Mouse (Mus musculus) urinary bladder, postnatal 36 days (tissue): ENCODE measurements around the gene Dhdds.
A peak's percentile ranks its signal among the peaks of the same experiment; 100 is the strongest.

ENCODE experiments used
- DNase-seq, 2 experiments: peaks; one replicate each; pipeline ENCODE4 v3.0.0; 2022; ENCODE audit warnings: low spot score in 2 of 2, mixed read lengths in 1 of 2

Gene Dhdds

DNA sequence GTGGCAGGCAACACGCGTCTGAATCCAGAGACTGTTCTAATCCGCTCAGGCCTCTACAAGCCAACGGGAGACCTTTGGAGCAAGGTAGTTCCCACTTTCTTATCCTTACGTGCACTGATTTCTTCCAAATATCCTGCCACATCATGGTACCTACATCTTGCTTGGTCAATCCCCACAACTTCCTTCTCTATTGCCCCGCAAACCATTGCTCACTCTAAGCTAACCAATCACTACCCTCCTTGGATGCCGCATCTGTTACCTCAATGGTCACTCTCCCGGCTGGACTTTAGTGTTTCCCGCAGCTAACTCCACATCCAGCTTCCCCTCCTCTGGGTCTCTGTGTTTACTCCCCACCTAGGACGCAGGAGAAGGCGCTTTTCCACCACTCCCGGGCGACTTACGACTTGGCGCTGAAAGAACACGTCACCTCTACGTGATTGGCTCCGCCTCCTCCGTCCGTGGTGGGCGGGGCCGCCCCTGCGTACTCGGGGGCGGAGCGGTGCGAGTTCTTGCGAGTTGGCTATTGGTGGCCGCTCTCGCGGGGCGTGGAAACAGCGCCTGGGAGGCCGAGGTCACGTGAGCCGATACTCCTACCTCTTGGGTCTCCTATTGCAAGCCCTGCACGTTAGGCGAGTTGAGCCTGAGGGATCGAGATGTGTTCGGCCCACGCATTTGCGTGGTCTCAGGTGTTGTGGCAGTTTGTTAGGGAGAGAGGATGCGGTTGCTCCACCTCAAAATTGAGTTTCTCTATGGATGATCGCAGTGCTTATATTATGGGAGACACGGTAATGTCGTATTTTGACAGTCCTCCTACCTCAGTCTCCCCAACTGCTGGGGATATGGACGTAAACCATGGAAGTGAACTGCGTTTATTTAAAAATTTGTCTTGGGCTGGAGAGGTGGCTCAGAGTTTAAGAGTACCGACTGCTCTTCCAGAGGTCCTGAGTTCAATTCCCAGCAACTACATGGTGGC lies at the start of gene Dhdds:
Dhdds (minus strand) TSS at position 453 of the 973 bp plus-strand sequence.
- peak; percentile 92 to 94 for DNase-seq

DNA sequence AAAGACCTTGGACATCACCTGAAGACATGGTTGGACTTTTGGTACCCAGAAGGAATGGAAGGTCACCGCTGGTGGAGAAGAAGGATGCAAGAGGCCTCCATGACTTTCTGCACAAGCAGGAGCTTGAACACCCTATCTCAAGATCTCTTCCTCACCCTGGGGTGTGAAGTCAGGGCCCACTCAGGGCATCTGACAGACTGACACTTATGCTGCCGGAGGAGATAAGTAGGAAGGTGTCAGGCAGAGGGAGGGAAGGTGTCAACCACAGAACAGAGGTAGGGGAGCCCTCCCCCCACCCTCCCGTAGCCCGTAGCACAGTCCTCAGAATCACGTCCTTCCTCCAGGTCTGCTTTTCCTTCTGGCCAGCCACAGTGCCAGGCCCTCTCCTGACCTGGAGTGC lies 46.9 kb upstream of the Dhdds start:
- DNase-seq, result no peak

DNA sequence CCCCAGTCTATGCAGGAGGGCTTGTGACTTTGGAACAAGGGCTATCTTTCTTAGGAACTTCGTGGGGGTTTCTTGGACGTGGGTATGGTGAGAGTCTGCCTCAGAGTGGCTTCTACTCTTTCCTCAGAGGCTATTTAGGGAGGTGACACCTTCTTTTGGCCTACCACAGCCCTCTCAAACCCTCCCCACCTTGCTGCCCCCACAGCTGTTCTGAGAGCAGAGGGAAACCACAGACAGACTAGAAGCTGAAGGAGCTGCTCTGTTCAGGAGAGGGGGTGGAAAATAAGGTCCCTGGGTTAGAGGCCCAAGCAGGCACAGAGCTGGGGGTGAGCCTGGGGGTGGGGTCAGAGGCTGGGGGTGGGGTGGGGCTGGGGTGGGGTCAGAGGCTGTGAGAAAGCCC lies 42.3 kb upstream of the Dhdds start:
- no peak for DNase-seq

DNA sequence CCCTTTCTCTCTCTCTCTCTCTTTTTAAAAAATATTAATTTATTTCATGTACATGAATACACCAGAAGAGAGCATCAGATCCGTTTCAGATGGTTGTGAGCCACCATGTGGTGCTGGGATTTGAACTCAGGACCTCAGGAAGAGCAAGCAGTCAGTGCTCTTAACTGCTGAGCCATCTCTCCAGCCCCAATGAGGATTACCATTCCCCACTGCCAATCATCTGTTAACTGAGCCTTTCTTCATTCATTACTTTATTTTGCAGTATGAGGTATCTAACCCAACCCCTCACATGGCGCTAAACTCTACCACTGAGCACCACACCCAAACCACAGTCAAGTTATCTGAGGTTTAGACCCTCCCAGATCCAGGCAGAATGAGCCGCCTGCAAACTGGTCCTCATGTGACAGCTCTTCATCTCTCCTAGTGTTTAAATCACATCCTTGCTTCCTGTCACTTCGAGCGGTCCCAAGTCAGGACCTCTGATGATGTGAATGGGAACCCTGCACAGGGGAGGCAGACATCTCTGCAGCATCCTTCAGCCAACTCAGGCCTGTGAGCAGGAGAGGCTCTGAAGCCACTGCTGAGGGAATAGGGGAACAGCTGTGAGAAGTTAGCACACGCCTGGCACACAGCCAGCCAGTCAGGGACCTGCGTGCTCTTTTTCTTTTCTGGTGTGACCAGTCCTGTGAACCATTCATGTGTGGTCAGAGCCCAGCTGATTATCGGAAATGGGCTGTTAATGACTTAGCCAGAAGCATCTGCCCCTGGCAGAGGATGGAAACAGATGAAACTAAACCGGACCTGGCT lies 40.8 kb upstream of the Dhdds start:
- DNase-seq, result no peak

DNA sequence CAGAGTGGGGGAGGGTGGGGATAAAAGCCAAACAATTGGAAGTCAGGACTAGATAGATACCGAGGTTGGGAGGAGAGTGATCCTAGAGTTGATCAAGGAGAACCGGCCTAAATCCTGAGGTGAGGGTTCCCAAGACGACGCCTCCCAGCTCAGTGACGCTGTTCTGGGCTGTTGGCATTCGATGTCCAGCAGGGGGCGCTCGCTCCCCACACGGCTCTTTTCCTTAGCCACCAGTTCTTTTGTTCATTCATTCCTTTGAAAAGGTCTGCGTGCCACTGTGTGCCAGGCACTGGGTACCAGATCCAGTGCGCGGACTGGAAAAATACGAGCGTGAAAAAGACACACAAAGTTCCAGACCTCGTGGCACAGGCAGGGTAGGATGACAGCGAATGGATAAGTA lies 35.2 kb upstream of the Dhdds start:
- DNase-seq, result peak; percentile 65 to 75

DNA sequence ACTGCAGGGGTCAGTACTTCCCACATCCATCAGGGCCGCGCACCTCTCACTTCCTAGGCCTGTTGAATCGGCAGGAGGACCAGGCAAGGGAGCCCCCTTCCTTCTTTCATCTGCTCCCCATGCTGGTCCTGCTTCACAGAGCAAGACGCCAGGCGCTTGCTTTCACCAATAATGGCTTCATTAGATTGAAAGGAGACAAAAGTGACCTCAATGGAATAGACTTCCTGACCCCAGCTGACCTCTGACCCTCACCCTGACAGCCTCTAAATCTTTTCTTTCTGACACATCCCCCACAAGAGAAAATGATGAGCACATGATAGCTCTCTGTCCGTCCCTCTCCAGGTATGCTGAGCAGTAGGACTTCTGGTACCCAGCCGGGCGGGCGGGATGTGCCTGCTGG lies 25.1 kb upstream of the Dhdds start:
- DNase-seq, result no peak

DNA sequence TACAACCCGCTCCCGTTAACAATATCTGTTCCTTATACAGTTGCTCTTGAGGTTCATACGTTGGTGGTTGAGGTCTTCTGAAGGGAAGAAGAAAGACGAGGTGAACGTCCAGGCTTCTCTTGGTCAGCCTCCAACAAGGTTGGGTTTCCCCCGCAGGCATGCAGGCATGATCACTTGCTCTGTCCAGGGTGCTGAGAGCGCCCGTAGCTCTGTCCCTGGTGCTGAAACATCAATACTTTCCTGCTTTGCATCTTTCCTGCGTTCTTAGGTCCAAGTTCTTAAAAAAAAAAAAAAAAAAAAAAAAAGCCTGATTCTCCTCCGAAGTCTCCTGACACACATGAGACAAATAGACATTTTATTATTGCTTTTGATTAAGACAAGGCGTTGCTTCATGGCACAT lies 19.9 kb upstream of the Dhdds start:
- peak; percentile 64 to 70 for DNase-seq

DNA sequence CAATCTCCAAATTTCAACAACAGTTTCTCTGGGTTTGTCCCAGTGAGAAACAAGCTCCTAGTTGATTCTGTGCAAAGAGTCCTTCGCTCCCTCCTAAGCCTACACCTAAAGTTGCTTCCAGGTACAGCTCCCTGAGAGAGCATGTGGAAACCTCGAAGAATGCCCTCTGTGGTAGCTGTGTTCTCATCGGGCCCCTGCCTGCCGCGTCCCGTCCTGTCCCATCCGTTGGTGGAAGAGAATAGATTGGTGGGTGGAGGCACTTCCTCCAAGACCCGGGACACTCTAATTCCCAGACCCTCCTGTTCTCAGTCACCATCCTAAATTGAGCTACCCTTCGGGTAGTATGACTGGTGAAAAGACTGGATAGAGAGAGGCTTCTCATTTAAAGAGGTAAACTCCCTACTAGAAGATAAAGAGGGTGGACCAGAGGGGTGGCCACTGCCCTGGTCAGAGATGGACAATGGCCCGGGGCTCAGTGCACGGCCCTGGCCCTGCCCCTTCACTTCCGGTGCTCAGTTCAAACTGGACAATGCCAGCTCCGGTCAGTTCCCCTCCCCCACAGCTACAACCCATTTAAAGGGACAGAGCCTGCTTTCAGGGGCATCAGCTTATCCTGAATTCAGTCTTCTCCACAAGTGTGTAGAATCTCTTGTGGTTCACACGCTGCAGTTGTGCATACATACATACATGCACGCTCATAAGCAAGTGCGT lies 19.1 kb upstream of the Dhdds start:
- DNase-seq, result no peak

DNA sequence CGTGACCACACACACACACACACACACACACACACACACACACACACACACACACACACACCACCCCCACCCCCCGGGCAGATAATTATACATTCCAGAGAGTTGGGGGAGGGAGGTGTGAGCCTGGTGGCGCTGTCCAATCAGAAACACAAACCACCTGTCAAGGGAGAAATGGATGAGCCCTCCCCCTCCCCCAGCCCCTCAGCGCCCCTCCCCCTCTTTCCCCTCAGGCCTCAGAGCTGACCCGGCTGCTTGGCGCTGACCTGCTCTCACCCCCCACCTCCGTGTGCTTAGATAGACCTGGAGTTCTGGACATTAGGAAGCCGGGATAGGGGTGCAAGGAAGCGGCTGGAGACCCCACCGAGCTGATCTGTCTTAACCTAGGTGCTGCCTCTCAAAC lies 18.5 kb upstream of the Dhdds start:
- no peak for DNase-seq

DNA sequence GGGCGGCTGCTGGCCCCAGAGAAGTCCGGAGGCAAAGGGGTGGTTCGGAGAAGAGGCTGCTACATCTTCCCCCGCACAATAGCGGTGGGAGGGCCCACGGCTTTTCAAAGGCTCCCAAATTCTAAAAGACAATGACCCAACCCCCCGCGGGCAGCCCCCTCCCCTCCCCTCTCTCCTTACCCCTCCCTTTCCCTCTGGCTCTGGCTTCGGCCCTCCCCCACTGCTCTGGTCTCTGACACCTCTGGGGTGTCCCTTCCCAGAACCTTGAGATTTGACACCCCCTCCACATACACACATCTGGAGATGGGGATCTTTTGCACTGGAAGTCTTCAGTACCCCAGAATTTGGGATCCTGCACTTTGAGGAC lies 18.0 kb upstream of the Dhdds start, which contains the start of gene Lin28a:
Lin28a (minus strand) TSS at position 63 of the 367 bp plus-strand sequence.
- DNase-seq, result no peak

DNA sequence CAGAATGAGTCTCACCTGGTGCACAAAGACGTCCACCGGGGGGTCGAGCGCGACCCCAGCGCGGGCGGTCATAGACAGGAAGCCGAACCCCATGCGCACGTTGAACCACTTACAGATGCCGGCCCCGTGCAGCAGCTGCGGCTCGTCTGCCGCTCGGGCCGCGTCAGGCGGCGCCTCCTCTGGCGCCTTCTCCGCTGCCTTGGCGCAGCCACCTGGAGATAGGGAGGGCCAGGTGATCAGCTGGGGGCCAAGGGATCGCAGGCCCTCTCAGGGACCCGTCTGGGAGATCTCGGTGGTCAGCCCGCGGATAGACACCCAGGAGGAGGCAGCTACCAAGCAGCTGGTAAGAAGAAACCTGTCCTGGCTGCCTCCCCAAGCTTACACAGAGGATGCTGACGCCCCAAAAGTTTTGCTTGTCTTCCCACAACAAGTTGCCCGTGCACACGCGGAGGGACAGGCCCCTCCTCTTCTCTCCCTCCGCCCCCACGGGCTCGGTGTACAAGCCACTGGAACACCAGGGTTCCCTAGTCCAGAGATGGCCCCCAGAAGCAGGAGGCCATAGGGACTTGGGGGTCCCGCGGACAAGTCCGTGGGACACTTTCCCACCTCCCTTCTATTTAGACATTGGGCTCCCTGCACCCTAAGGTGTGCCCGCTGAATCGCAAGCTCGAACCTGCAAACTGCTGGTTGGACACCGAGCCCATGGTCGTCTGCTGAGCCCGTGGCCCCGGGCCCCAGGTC lies 17.5 kb upstream of the Dhdds start:
- no peak for DNase-seq

DNA sequence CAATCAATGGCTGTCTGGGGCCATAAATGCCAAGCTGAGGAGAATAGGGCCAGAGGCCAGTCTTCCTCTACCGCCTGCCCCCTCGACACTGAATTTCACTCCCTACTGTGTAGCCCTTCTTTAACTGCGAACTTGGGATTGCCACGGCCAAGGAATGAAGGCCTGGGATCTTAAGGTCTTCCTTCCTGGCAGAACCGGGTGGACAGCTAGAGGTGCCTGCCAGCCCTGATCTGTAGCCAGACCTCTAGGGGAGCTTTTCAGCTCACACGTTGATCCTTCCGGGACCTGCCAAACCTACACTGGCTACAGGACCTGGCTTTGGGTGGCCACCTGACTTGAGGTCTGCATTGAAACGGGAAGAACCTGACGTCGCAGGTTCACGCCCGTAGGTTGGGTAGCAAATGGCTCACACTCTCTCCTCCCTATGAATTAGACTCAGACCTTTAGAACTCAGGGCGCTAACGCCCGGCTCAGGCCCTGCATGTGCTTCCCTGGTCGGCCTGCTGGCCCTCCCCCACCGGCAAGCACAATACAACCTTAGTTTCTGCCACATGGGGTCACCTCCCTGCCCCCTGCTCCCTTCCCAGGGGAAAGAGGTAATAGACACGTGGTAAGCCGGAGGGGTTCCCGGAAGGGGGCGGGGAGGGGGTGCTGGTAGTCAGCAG lies 16.6 kb upstream of the Dhdds start:
- DNase-seq, result no peak

DNA sequence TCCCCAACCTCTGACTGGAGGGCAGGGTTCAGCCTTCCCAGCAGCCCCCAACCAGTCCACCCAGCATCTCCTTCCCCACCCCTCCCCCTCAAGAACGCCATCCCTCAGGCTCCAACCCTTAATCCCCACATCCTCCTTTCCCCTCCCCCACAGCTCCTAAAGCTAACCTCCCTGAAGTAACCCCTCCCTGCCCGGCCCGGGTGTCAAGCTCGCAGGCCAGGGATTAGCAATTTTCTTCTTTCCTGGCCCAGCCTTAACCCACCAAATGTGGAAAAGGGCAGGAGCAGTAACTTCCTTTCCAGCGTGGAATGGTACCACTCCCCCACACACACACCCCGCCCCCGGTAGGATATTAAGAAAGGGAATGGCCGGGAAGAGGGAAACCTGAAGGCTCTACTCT lies 16.0 kb upstream of the Dhdds start:
- no peak for DNase-seq

DNA sequence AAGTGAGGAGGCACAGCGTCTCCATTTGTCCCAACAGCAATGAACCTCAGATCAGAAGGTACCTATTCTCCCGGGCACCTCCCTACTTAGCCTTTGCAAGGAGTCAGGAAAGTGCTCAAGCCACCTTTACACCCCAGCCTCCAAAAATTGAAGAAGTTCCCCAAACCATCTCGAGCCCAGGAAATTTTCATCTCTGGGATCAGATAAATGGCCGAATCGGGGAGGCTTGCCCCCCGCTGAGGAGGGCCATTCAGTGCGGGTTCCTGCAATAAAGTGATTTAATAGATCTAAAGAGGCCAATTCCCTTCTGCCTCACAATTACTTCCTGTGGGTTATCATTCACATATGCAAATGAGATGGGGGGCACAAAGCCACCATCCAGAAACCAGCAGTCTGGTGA lies 15.5 kb upstream of the Dhdds start:
- no peak for DNase-seq

DNA sequence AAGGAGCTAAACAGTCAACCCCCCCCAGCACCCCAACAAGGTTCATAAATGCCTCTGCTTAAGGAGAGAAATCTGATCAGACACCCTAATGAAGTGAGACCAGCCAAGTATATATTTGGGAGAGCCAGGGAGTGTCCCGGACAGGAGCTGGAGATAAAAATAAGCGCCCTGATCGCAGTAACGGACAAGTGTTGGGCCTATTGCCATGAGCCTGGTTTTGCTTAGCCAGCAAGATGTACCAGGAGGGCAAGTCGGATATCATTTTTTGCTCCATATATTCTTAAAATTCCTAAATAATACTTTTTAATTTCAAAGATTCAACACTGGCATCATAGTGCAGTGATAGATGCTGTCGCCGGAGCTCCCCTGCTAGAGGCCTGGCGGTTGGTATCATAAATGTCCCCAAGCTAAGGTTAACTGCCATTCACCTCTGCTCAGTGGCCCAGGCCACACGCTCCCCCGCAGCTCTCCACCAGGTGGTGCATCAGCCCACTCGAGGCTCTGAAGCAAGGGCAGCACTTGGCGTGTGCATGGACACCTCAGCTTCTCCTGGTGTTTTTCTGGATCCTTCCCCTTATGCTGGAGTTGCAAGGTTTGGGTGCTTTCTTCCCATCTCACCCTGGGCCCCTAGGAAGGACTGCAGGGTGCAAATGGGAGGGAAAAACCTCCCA lies 12.3 kb upstream of the Dhdds start:
- no peak for DNase-seq

DNA sequence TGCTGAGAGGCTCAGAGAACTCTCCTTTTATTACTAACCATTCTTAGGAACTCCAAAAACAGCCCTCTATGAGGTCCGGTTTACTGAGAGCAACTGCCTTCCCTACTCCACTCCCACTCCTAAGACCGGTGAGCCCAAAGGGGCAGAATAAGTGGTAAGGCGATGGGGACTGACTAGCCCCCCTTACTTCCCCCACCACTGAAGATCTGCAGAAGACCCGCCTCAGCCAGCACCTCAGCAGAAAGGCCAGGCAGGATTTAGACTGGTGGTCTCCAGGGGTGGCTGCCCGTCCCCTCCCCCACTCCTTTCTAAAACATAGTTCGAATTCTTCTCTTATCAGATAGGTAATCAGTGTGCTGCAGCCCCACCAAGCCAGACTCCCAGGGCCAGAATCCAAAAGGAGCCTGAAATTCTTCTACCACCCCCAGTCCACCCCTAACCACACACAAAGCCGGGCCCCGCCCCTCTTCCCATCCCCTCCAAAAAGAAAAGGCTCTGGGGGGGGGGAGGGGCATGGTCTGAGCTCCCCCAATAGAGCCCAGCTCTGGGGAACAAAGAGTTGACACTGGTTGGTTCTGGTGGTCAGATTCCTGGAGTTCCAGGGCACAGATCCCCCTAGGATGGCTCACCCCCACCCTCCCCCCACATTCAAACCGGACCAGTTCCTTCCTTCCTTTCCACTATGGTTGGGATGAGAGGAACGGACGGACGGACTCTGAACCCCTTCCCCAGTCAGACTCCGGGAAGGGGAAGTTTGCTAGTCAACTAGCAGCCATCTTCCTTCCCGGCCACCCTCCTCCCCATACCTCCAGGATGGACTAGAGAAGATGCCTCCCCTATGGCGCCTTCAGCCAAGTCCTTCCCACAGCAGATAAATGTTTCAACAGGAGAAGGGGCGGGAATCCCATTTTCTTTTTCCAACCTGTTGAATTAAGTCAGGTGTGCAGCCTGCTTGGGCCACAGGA lies 11.0 kb upstream of the Dhdds start:
- DNase-seq, result no peak

DNA sequence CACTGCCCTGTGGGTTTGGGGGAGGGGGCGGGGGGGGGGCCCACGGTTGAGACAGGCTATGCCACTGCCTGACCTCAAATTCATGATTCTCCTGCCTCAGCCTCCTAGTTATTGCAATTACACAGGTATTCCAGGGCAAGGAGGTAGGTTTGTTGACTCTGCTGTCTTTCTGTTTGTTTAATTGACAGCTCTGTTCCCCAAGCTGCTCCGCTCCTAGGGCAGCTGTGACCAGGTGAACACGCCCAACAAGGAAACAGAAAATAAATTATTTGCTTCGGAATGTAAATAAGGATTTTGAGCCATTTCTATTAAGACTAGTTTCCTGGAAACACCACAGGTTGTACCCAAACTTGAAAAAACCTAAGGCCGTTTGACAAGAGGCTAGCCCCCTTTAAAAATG lies 9.0 kb upstream of the Dhdds start:
- DNase-seq, result no peak

DNA sequence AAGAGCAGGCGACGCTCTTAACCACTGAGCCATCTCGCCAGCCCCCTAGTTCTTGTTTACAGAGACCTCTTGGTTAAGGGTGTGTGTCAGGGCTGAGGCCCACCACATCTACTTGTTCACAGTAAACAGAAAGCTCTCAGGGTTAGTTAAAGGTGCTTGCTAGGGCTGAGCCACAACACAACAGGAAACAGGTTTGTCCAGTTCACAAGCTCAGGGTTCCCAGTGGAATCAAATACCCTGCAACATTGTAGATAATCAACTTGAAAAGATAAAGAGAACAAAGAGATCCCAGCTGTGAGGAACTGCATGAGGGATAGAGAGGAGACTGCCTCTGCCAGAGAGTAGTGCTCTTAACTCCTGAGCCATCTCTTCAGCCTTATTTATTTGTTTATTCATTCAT lies 6.1 kb upstream of the Dhdds start:
- DNase-seq, result no peak
